Mouse (Mus musculus) small intestine, adult 2 months (tissue): ENCODE results near the gene Stat5b.

Experiments
- CTCF ChIP-seq: fragments of 200-500 bp; IDR thresholded peaks from 2 replicates; pipeline ENCODE4 v1.5.1; 2012; ENCODE audit warnings: low read depth, mild to moderate bottlenecking, control low read depth, inconsistent platforms, low read length, moderate library complexity, mixed read lengths; ENCODE audit not compliant: insufficient replicate concordance, insufficient read length; ENCODE audit errors: extremely low read depth
- POLR2A ChIP-seq: fragments of 200-500 bp; IDR thresholded peaks from 2 replicates; pipeline ENCODE4 v1.6.1; 2012; ENCODE audit warnings: low read depth, mild to moderate bottlenecking, control low read depth, inconsistent platforms, low read length, moderate library complexity

- no peak for TF ChIP-seq POLR2A
- no peak for TF ChIP-seq CTCF
These were observed 19.9 kb upstream of the Stat5b start for GRCm38 (mm10) chr11:100870256-100870967.
